Mouse (Mus musculus) heart, postnatal 14 days (tissue): ENCODE measurements around the gene Pex10. TPM values are rescaled to one million over a fixed set of nuclear protein-coding genes. Genes with fewer than 3 reads are reported as not detected.

Experiments
- total RNA-seq, 2 experiments: library from RNA; stranded (reverse); gene quantifications; 2 replicates each; pipeline ENCODE4 v1.2.3; 2021

The Pex10 gene
- total RNA-seq, 2 experiments from 2014 or later = 18.3 to 19.6 TPM

Other genes with a start within 250 kb of the Pex10 start
- gene Ttc34, start 229.6 kb upstream of the Pex10 start, total RNA-seq = under 1 TPM; 0.10 to 0.17 TPM
- under 1 TPM in 1 of 2 experiments, not detected in 1; 0.20 TPM for gene Mmel1, start 197.4 kb upstream of the Pex10 start, total RNA-seq
- 10 to 100 TPM; 44.7 to 51.3 TPM for gene Fam213b, start 167.9 kb upstream of the Pex10 start, total RNA-seq
- gene Tnfrsf14, start 138.5 kb upstream of the Pex10 start, total RNA-seq = 1 to 10 TPM; 4.1 to 5.6 TPM
- not detected for gene Hes5, start 106.1 kb upstream of the Pex10 start, total RNA-seq
- gene Pank4, start 102.9 kb upstream of the Pex10 start, total RNA-seq = 10 to 100 TPM; 38.3 to 41.0 TPM
- gene Plch2, start 10.2 kb upstream of the Pex10 start, total RNA-seq = under 1 TPM in 1 of 2 experiments, not detected in 1; 0.17 TPM
- gene Rer1, start 19.4 kb downstream of the Pex10 start, total RNA-seq = 10 to 100 TPM; 66.6 to 67.8 TPM
- 1 to 10 TPM; 1.4 to 3.8 TPM for gene Morn1, start 19.6 kb downstream of the Pex10 start, total RNA-seq
- gene Ski, start 155.6 kb downstream of the Pex10 start, total RNA-seq = 10 to 100 TPM; 65.0 to 65.3 TPM
- 10 to 100 TPM; 19.0 to 19.6 TPM for gene Faap20, start 182.8 kb downstream of the Pex10 start, total RNA-seq